Mouse (Mus musculus) right cerebral cortex, adult 2 months (tissue): ENCODE results near the gene Stambpl1.
"Not testable (repeated sequence)": the region's sequence is repeated elsewhere in the genome, so short reads cannot be mapped to it uniquely, and the experiment has no call there.

Experiments
- DNase-seq, 2 experiments: peaks; one replicate each; pipeline ENCODE4 v3.0.0; 2021 to 2022; ENCODE audit warnings: low spot score in 2 of 2

The Stambpl1 gene

DNA sequence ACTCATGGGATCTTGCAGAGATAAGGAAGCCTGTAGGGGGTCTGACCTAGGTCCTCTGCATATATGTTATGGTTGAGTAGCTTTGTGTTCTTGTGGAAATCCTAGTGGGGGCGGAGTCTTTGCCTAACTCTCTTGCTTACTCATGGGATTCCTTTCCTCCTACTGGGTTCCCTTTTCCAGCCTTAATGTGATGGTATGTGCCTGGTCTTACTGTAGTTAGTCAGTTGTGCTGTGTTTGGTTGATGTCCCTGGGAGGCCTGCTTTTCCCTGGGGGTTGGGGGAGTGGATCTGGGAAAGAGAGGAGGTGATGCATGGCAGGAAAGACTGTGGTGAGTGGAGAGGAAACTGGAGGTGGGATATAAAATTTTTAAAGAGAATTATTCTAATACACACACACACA, 6.0 kb downstream of the Stambpl1 start:
- DNase-seq, result no peak

DNA sequence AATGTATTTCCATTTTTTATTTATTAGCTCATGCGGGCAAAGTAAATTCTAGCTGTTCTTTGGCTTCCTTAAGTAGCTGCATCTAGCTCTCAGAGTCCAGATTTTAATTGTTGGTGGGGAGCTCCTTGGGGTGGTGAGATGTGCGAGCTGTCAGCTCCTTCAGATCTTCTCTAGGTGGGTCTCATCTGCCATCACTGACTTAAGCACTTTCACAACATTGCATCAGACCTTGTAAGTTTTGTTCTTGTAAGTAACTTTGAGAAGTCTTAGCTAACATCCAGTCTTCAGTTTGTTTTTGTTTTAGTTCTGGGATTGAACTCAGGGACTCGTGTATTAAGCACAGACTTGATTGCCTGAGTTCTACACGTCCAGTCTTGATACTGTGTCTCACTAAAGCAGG, 6.9 kb downstream of the Stambpl1 start:
- DNase-seq, result no peak

DNA sequence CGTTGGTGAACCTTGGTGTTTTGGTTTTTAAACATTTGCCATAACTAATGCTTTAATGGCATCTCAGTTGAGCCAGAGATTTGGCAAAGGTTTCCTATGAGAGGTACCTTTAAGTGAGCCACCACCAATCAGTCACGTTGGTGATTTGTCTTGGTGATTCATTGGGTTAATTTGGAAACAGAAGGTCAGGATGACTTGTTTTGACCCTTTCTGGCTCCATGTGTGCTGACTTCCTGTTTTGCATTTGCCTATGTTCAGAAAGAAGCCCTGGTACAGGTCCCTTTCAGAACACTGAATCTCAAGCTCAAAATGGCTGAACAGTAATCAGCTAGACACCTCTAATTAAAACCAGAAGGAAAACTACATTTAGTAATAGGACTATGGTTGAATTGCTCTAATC, 7.5 kb downstream of the Stambpl1 start:
- DNase-seq, result no peak

DNA sequence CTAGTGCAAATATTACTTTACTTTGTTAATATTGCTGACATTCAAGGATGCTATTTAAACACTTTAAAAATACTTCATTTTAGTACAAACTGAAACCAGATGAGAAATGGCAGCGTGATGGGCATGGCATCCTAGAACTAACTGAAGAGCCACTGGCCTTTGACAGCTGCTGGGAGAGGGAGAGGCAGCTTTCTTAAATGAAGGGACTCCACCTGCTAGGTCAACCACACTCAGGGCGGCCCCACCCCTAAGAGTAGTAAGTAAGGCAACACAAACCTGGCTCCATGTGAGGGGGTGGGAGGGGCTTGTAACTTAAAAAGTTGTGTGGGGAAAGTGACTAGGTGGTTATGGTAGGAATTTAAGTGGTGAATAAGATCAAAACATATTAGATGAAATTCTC, 10.6 kb downstream of the Stambpl1 start:
- no peak for DNase-seq

DNA sequence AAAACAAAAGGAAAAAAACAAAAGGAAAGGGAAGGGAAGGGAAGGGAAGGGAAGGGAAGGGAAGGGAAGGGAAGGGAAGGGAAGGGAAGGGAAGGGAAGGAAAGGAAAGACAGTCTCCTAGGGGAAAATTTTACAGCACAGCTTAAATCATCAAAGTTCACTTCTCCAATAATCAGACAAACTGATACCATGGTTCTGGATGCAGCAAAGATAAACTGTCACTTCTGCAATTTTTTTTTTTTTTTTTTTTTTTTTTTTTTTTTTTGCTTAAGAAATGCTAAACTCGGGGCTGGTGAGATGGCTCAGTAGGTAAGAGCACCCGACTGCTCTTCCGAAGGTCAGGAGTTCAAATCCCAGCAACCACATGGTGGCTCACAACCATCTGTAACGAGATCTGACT, 14.1 kb downstream of the Stambpl1 start:
- DNase-seq, result not testable (repeated sequence)

GRCm38 (mm10) chr19:34206760-34207440, 14.9 kb downstream of the Stambpl1 start:
- no peak for DNase-seq

GRCm38 (mm10) chr19:34209031-34209430, 17.0 kb downstream of the Stambpl1 start:
- DNase-seq, result no peak

DNA sequence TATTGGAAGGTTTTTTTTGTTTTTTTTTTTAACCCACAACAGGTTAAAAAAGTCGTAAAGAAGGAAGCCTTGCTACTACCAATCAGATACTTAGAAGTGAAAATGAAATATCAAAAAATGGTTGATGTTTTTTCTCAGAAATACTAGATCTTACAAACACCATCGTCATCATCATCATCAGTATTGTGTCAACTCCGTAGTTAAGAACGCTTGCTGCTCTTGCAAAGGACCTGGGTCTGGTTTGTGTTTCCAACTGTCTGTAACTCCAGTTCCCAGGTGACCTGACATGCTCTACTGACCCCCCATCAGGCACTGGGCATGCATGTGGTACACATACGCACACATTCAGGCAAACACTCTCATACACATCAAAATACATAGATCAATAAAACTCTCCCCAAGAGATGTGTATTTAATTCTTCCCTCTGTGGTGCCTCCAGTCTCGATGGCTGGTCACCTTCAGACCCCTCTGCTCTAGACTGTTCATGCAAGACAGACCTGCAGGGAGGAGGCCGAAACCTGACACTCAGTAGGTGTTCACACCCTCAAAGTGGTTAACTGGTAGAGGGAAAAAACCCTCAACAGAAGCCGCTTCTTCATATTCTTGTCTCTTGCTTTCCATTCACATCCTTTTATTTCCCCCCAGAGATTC, 18.0 kb downstream of the Stambpl1 start:
- no peak for DNase-seq

DNA sequence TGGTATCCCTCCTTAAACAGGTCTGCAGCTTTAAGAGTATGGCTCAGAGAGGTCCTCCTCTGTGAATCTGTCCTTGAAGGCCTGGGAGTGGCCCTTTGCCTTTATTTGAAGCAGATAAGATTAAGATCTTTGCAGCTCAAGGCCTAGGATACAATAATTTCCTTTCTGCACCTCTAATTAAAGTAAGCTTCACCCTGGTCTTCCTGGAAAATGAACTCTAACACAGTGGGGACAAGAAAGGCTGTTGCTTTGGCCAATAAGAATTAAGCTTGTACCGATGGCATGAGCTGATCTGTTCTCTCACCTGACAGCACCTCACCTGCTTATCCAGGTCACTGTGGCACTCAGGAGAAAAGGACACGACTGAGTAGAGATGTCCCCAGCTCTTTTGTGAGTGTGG, 18.8 kb downstream of the Stambpl1 start:
- DNase-seq, result no peak

DNA sequence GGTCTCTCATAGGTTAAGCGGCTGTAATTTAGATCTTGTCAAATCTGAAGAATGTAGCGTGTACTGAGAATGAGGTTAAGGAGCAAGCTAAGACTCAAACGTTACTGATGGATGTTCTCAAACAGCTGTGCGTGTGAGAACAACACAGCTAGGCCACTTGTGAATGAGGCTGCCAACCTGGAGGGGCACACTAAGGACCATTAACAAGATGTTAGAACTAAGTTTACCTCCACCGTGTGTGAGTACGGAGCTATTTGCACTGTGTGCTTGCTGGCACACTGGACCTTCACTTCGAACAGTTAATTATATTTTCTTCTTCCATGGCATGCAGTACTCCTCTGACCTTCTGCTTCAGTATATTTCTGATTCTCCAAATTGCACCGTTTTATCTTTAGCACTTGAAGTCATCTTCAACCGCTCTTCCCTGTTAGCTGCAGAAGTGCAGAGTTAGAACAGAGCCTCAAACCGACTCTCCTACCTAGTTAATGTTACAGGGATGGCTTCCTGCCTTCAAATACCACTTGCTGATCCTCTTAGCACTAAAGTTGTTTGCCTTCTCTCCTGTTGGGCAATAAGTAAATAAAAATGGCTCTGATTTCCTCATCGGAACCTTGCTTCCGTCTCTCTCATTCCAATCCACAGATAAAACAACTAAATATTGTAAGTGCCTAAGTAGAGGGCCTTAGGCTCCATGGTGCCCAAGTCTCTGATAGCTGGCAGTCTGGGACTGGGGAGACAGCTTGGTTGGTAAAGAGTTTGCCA, 20.6 kb downstream of the Stambpl1 start:
- no peak for DNase-seq

GRCm38 (mm10) chr19:34213251-34213645, 21.2 kb downstream of the Stambpl1 start:
- DNase-seq, result no peak

DNA sequence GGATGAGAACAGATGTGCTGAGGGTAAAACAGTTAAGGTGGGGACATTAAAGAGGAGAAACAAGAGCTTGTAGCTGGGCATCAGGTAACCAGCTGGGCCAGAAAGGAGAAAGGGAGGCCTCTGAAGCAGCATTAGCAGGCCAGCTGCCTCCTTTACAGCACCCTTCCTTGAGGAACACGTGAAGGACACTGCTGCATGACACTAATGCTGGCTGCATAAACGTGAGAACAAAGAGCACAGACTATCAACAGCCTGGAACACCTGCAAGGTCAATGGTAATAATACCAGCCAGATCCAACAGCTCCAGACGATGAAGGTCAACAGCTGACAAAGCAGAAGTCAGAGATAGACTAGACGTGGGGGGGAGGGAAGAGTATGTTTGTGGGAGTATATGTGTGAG, 22.1 kb downstream of the Stambpl1 start:
- DNase-seq, result no peak

GRCm38 (mm10) chr19:34216956-34217355, 24.9 kb downstream of the Stambpl1 start:
- no peak for DNase-seq

DNA sequence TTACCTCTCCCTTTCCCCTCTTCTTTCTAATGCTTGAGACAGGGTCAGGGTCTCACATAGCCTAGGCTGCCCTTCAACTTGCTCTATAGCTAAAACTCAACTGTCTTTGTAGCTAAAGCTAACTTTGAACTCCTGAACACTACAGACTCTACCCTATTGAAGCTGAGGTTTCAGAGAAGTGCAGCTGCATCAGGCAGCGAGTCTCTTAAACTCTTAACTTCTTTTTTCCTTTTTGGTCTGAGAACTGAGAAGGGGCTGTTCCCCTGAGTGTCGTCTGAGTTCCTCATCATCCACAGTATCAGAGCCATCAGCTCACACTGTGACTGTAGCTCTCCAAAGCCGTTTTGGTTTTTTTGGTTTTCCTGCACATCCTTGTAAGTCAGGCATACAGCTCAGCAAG, 25.7 kb downstream of the Stambpl1 start:
- no peak for DNase-seq

GRCm38 (mm10) chr19:34219260-34219968, 27.4 kb downstream of the Stambpl1 start:
- no peak for DNase-seq

DNA sequence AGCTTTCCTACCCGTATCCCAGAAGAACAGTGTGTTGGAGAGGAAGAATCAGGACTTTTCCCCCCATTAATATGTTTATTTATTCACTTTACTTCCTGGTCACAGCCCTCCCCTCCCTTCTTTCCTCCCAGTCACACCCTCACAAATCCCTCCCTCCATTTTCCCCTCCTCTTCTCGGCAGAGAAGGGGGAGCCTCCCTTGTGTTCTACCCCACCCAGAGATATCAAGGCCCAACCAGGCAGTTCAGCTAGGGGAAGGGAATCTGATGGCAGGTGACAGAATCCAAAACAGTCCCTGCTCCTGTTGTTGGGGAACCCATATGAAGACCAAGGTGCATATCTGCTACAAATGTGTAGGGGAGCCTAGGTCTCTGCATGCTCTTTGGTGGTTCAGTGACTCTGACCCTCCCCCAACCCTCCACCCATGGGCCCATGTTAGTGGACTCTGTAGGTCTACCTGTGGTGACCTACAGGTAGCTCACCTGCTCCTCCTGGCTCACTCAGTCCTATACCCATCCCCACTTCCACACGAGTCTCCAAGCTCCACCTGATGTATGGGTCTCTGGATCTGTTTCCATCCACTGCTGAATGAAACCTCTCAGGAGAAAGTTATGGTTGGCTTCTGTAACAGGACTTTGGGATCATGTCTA, 28.8 kb downstream of the Stambpl1 start:
- DNase-seq, result no peak

GRCm38 (mm10) chr19:34222805-34223204, 30.8 kb downstream of the Stambpl1 start:
- DNase-seq, result no peak

- DNase-seq, result peak in 1 of 2 experiments; percentile 44
Observed at GRCm38 (mm10) chr19:34231596-34231995, 39.6 kb downstream of the Stambpl1 start.

GRCm38 (mm10) chr19:34232326-34232725, 40.3 kb downstream of the Stambpl1 start:
- no peak for DNase-seq

GRCm38 (mm10) chr19:34233944-34234343, 41.9 kb downstream of the Stambpl1 start:
- DNase-seq, result peak in 1 of 2 experiments; percentile 53

- no peak for DNase-seq
Observed at GRCm38 (mm10) chr19:34236049-34236448, 44.0 kb downstream of the Stambpl1 start.

- DNase-seq, result no peak
Observed at GRCm38 (mm10) chr19:34237746-34238145, 45.7 kb downstream of the Stambpl1 start.
